Mouse (Mus musculus) ES-Bruce4 (cell line): ENCODE results near the gene Adam17. TPM values are rescaled to one million over a fixed set of nuclear protein-coding genes. Genes with fewer than 3 reads are reported as not detected.

Source experiments
- H3K27ac ChIP-seq: 2 replicates; pipeline ENCODE4 v1.5.1; 2012; ENCODE audit warnings: low read length, inconsistent platforms; ENCODE audit not compliant: insufficient read depth
- H3K27me3 ChIP-seq: 2 replicates; pipeline ENCODE4 v1.6.1; 2012; ENCODE audit warnings: mild to moderate bottlenecking, low read length, inconsistent platforms; ENCODE audit not compliant: control insufficient read depth, poor library complexity, insufficient read depth, severe bottlenecking
- H3K36me3 ChIP-seq: 2 replicates; pipeline ENCODE4 v1.6.1; 2012; ENCODE audit warnings: inconsistent platforms, mild to moderate bottlenecking, low read length, moderate library complexity; ENCODE audit not compliant: control insufficient read depth, poor library complexity, insufficient read depth, severe bottlenecking
- H3K4me1 ChIP-seq: one replicate; pipeline ENCODE4 v1.8.1; 2011; ENCODE audit warnings: low read length; ENCODE audit not compliant: control insufficient read depth, insufficient read depth
- H3K4me3 ChIP-seq: 2 replicates; pipeline ENCODE4 v1.5.1; 2011; ENCODE audit warnings: low read depth, mild to moderate bottlenecking, low read length
- H3K9ac ChIP-seq: 2 replicates; pipeline ENCODE4 v1.6.1; 2012; ENCODE audit warnings: low read depth, mild to moderate bottlenecking, inconsistent platforms; ENCODE audit not compliant: poor library complexity, severe bottlenecking
- H3K9me3 ChIP-seq: replicated peaks from 2 replicates; pipeline ENCODE4 v1.6.1; 2012; ENCODE audit warnings: mild to moderate bottlenecking, low read length, inconsistent platforms; ENCODE audit not compliant: control insufficient read depth, poor library complexity, insufficient read depth, severe bottlenecking
- CTCF ChIP-seq: IDR thresholded peaks from one replicate; pipeline ENCODE4 v1.8.1; 2011; ENCODE audit warnings: low read depth, low read length
- EP300 ChIP-seq: IDR thresholded peaks from 2 replicates; pipeline ENCODE4 v1.6.1; 2011; ENCODE audit warnings: low read depth, low read length; ENCODE audit not compliant: insufficient read depth
- POLR2A ChIP-seq: IDR thresholded peaks from one replicate; pipeline ENCODE4 v1.8.1; 2011; ENCODE audit warnings: low read length; ENCODE audit not compliant: insufficient read depth
- polyA plus RNA-seq: library from polyadenylated mRNA; stranded (reverse); fragments of >200 nt; gene quantifications from 2 replicates; pipeline ENCODE4 v1.2.4, GENCODE M21; 2011; ENCODE audit warnings: low read depth; ENCODE audit not compliant: missing spikeins, insufficient read depth, insufficient read length

The Adam17 gene
- polyA plus RNA-seq, 1 experiment = 36.4 TPM

DNA sequence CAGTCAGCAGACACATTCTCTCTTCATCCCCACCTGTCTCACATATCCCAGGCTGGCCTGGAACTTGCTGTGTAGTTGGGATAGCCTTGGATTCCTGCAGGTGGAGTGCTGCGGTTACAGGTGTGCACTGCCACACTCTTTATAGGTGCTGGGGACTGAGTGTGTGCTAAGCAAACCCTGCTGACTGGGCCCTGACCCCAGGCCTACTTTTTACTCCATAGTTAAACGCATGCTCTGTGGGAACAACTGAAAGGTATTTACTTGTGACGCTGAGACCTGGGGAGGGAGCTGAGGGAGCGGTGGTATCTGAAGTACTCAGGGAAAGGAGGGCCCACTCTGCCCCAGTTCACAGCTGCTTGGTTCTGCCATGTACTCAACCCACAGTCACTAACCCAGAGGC lies 51.1 kb downstream of the Adam17 start:
- Histone ChIP-seq H3K27me3 (no peaks in the 10 kb centered on the region), H3K9me3 (no peaks in the 10 kb centered on the region), H3K4me3 (no peak overlapping the region), H3K4me1 (no peaks in the 10 kb centered on the region), H3K9ac (no peak overlapping the region), H3K36me3 (peaks cover 14% of the 10 kb centered on the region), H3K27ac (no peak overlapping the region)
- TF ChIP-seq EP300 (no peak), POLR2A (no peak), CTCF (no peak)

DNA sequence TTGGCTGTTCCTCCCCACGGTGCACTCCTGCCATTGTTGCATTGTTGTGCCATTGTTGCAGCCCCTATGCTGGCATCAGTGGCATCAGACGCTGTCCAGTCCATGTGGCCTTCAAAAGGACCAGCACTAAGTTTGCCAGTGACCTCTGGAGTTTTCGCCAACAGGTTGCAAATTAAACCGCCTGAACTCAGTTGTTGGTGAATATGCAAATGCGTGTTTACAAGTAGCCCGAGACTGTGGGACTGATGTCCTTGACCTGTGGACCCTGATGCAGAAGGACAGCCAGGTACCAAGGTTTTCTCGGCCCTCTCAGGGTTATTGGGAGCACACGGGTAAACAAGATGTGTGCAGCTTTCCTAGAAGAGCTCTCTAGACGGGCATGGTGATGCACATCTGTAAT lies 52.3 kb downstream of the Adam17 start:
- Histone ChIP-seq H3K27ac (no peak overlapping the region), H3K9ac (no peak overlapping the region), H3K27me3 (no peaks in the 10 kb centered on the region), H3K36me3 (peaks cover 14% of the 10 kb centered on the region), H3K4me3 (no peak overlapping the region), H3K9me3 (no peaks in the 10 kb centered on the region), H3K4me1 (no peaks in the 10 kb centered on the region)
- TF ChIP-seq POLR2A (no peak), EP300 (no peak), CTCF (no peak)

GRCm38 (mm10) chr12:21320317-21320716 lies 53.1 kb downstream of the Adam17 start:
- H3K9ac ChIP-seq = no peak overlapping the region
- TF ChIP-seq CTCF (no peak), EP300 (no peak), POLR2A (no peak)
- no peak overlapping the region for H3K4me3 ChIP-seq
- H3K36me3 ChIP-seq = peaks cover 12% of the 10 kb centered on the region
- no peak overlapping the region for H3K27ac ChIP-seq
- no peaks in the 10 kb centered on the region for H3K9me3 ChIP-seq
- no peaks in the 10 kb centered on the region for H3K27me3 ChIP-seq
- H3K4me1 ChIP-seq = no peaks in the 10 kb centered on the region

GRCm38 (mm10) chr12:21318143-21318895 lies 55.1 kb downstream of the Adam17 start:
- Histone ChIP-seq H3K36me3 (peaks cover 17% of the 10 kb centered on the region), H3K9ac (no peak overlapping the region), H3K27me3 (no peaks in the 10 kb centered on the region), H3K9me3 (no peaks in the 10 kb centered on the region), H3K4me3 (no peak overlapping the region), H3K27ac (no peak overlapping the region), H3K4me1 (no peaks in the 10 kb centered on the region)
- TF ChIP-seq EP300 (no peak), POLR2A (no peak), CTCF (peak; percentile 82)

- no peaks in the 10 kb centered on the region for H3K9me3 ChIP-seq
- no peaks in the 10 kb centered on the region for H3K4me1 ChIP-seq
- H3K9ac ChIP-seq = peak overlapping the region; percentile 55
- TF ChIP-seq CTCF (no peak), POLR2A (no peak), EP300 (no peak)
- no peaks in the 10 kb centered on the region for H3K27me3 ChIP-seq
- peaks cover 16% of the 10 kb centered on the region for H3K36me3 ChIP-seq
- H3K27ac ChIP-seq = no peak overlapping the region
- H3K4me3 ChIP-seq = peak overlapping the region; percentile 67; the same call in 1 of the 2 replicates
These were observed 56.6 kb downstream of the Adam17 start for GRCm38 (mm10) chr12:21316869-21317265.
